13 mouse cellular contexts compared by ENCODE assay signal in genomic region chr1:51566170-51566649, GRCm38 (mm10).
DNase-seq lines count a peak whose midpoint lies in the region; ATAC-seq and TF ChIP-seq lines count a peak whose summit lies in the region.
"Had no signal": no experiment of that assay in that cellular context is flagged by ENCODE, and none has a peak within 500 bp of the region (broad histone marks: within the 10 kb centered on the region; RNA-seq: fewer than 3 reads in every experiment).

No protein-coding gene starts in this region.

- H3K36me3 ChIP-seq in liver, embryonic 16.5 days (ENCODE audit: control insufficient read depth, insufficient read depth): no peaks in the 10 kb centered on the region
- H3K36me3 ChIP-seq: embryonic facial prominence, embryonic 13.5 days; kidney, embryonic 15.5 days had no signal

- 19% methylated on average over 7 of the region's 7 CpGs for WGBS in liver, embryonic 16.5 days (ENCODE audit: insufficient replicate concordance)

- TF ChIP-seq CTCF in gastrocnemius, adult 2 months (IDR thresholded peaks at IDR 0.05): no peak

- DNase-seq in gastrocnemius, adult 2 months: peak; percentile 23
- DNase-seq in gastrocnemius, postnatal 10 days: no peak
- peak; percentile 35 for DNase-seq in c-Kit-positive CD71-positive TER-119-negative erythroid progenitor cells, embryonic 14.5 days (ENCODE audit: low read depth)
- DNase-seq in right cerebral cortex, postnatal 14 days: no peak
- DNase-seq in kidney, postnatal 14 days: no peak
- DNase-seq in gastrocnemius, adult 18-20 months (ENCODE audit: low spot score): no peak
- DNase-seq: right cerebral cortex, postnatal 4 days had no signal

- 0 out of 2 replicates have a peak overlapping the region, but pooled peaks have one; percentile 9 for H3K27ac ChIP-seq in gastrocnemius, adult 2 months
- H3K27ac ChIP-seq in liver, embryonic 16.5 days (ENCODE audit: low read length): peak overlapping the region; percentile 9
- H3K27ac ChIP-seq: embryonic facial prominence, embryonic 13.5 days; kidney, embryonic 15.5 days; macrophage had no signal

- no peak overlapping the region for H3K9ac ChIP-seq in liver, embryonic 16.5 days (ENCODE audit: low read depth, low read length)
- H3K9ac ChIP-seq: embryonic facial prominence, embryonic 13.5 days; kidney, embryonic 15.5 days had no signal

- peak; percentile 60 for ATAC-seq in erythroid progenitor cell, adult 5-6 weeks (replicated peaks; ENCODE audit: low FRiP score, poor library complexity, severe bottlenecking)
- ATAC-seq in liver, embryonic 16.5 days (ENCODE audit: low read depth): peak; percentile 85
- ATAC-seq: forebrain, embryonic 14.5 days had no signal

- H3K4me3 ChIP-seq in gastrocnemius, adult 2 months: no peak overlapping the region
- H3K4me3 ChIP-seq in liver, embryonic 16.5 days (ENCODE audit: low read depth, low read length): no peak overlapping the region
- H3K4me3 ChIP-seq: embryonic facial prominence, embryonic 13.5 days; kidney, embryonic 15.5 days had no signal

- intact Hi-C loops in gastrocnemius, adult 2 months (cut with DNase I): no loop called here

- no peaks in the 10 kb centered on the region for H3K27me3 ChIP-seq in liver, embryonic 16.5 days (ENCODE audit: control insufficient read depth, insufficient read depth, low read depth, low read length)
- H3K27me3 ChIP-seq: embryonic facial prominence, embryonic 13.5 days; kidney, embryonic 15.5 days had no signal

- H3K4me2 ChIP-seq in liver, embryonic 16.5 days (ENCODE audit: low read depth, low read length): peak overlapping the region; percentile 33
- H3K4me2 ChIP-seq: embryonic facial prominence, embryonic 13.5 days; kidney, embryonic 15.5 days had no signal

- H3K4me1 ChIP-seq in liver, embryonic 16.5 days (ENCODE audit: control insufficient read depth, low read depth, low read length): peaks cover 14% of the 10 kb centered on the region
- H3K4me1 ChIP-seq: embryonic facial prominence, embryonic 13.5 days; kidney, embryonic 15.5 days had no signal

- no peaks in the 10 kb centered on the region; the same call in 1 of the 2 replicates for H3K9me3 ChIP-seq in liver, embryonic 16.5 days (replicated peaks; ENCODE audit: control insufficient read depth, low read length)
- H3K9me3 ChIP-seq: embryonic facial prominence, embryonic 13.5 days; kidney, embryonic 15.5 days had no signal

Comparison
In these comparisons a context has a peak if more than half of its experiments do, and no peak if none do; other contexts are left out.
1. DNase-seq: peak in gastrocnemius, adult 2 months (single experiment) and c-Kit-positive CD71-positive TER-119-negative erythroid progenitor cells, embryonic 14.5 days (single experiment); none in gastrocnemius, postnatal 10 days (single experiment), right cerebral cortex, postnatal 14 days (single experiment), kidney, postnatal 14 days (single experiment) and gastrocnemius, adult 18-20 months (single experiment).